Mouse (Mus musculus) ES-E14 (cell line): Measurements from ENCODE around the gene Apol6.

ENCODE experiments used
- CHD2 ChIP-seq: IDR thresholded peaks from 2 replicates; pipeline ENCODE4 v1.6.1; 2014; ENCODE audit warnings: mild to moderate bottlenecking, low read depth, low read length, inconsistent platforms
- ZNF384 ChIP-seq: IDR thresholded peaks from 2 replicates; pipeline ENCODE4 v1.6.1; 2012; ENCODE audit warnings: low read depth, low read length, inconsistent platforms

DNA sequence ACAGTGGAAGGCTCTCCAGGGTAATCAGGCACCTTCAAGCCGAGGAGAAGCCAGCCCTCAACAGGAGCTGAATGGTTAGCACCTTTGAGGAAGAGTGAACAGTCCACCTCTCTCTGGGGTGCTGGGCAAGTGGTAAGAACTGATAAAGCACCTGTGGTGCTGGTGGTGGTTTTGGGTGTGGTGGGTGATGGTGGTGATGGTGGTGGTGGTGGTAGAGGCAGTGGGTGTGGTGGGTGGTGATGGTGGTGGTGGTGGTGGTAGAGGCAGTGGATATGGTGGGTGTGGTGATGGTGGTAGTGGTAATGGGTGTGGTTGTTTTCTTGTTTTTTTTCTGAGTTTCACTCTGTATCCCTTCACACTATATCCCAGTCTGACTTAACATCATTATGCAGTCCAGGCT is 8.5 kb downstream of the Apol6 start:
- no peak for TF ChIP-seq CHD2
- TF ChIP-seq ZNF384, result no peak
